Mouse (Mus musculus) forebrain, embryonic 13.5 days (tissue): ENCODE data around the gene Lpgat1. TPM values are rescaled to one million over a fixed set of nuclear protein-coding genes. Genes with fewer than 3 reads are reported as not detected.

Experiments
- ATAC-seq: fragments of 200-750 bp; cut with Nextera tagmentation; 2 replicates; pipeline ENCODE4 v1.8.0; 2017
- H3K27ac ChIP-seq: fragments of 300-500 bp; sonication (generic); 2 replicates; pipeline ENCODE4 v1.5.1; 2015; ENCODE audit warnings: inconsistent platforms, mild to moderate bottlenecking, moderate library complexity
- H3K27me3 ChIP-seq: fragments of 300-500 bp; sonication (generic); 2 replicates; pipeline ENCODE4 v1.6.1; 2015; ENCODE audit warnings: mild to moderate bottlenecking, inconsistent platforms
- H3K36me3 ChIP-seq: fragments of 300-500 bp; sonication (generic); 2 replicates; pipeline ENCODE4 v1.6.1; 2015; ENCODE audit warnings: mild to moderate bottlenecking, inconsistent platforms; ENCODE audit not compliant: poor library complexity, severe bottlenecking
- H3K4me1 ChIP-seq: fragments of 300-500 bp; sonication (generic); 2 replicates; pipeline ENCODE4 v1.6.1; 2015; ENCODE audit warnings: inconsistent platforms
- H3K4me2 ChIP-seq: fragments of 300-500 bp; sonication (generic); 2 replicates; pipeline ENCODE4 v1.6.1; 2015; ENCODE audit warnings: inconsistent platforms, mild to moderate bottlenecking, moderate library complexity
- H3K4me3 ChIP-seq: fragments of 300-500 bp; sonication (generic); 2 replicates; pipeline ENCODE4 v1.5.1; 2015; ENCODE audit warnings: mild to moderate bottlenecking, inconsistent platforms
- H3K9ac ChIP-seq: fragments of 300-500 bp; sonication (generic); 2 replicates; pipeline ENCODE4 v1.6.1; 2015; ENCODE audit warnings: mild to moderate bottlenecking, inconsistent platforms
- H3K9me3 ChIP-seq: fragments of 300-500 bp; sonication (generic); replicated peaks from 2 replicates; pipeline ENCODE4 v1.6.1; 2016; ENCODE audit warnings: inconsistent platforms
- WGBS: fragments of 180-500 bp; shearing (Covaris S2); methylation state at CpG from one replicate; pipeline ENCODE4 v1.1.7; 2015; 5-methylcytosine and 5-hydroxymethylcytosine counted together
- polyA plus RNA-seq: library from polyadenylated mRNA; unstranded; fragments of >200 nt; fragmentation: Nextera tagmentation; extraction: Ambion mirVana; gene quantifications from 2 replicates; pipeline ENCODE4 v1.2.1, GENCODE M21; 2015

Gene Lpgat1
- polyA plus RNA-seq, 1 experiment from 2014 or later, result 27.0 TPM

DNA sequence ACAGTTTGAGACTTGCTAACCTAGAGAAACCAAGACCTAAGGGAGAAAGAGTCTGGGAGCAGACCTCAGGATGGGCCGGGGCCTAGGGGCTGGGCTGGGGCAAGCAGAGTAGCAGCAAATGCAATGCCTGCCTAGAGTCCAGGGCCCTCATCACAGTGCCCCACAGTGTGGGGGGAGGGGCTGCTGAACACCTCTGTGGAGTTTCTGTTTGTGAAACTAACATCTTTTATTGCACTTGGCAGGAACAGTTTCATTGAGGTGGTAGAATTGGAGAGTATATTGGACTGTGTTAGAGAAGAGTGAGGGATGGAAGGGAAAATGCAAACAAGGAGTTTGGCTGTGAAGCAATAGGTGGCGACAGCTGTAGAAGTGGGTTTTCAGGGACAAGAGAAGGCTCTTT is 21.1 kb downstream of the Lpgat1 start:
- H3K36me3 ChIP-seq, result peaks cover 9% of the 10 kb centered on the region; the same call in 1 of the 2 replicates
- no peaks in the 10 kb centered on the region for H3K9me3 ChIP-seq
- WGBS, result 87% methylated on average over 2 of the region's 2 CpGs
- no peak overlapping the region for H3K4me2 ChIP-seq
- ATAC-seq, result no peak
- H3K4me3 ChIP-seq, result no peak overlapping the region
- no peak overlapping the region for H3K27ac ChIP-seq
- H3K27me3 ChIP-seq, result no peaks in the 10 kb centered on the region
- H3K4me1 ChIP-seq, result no peaks in the 10 kb centered on the region
- H3K9ac ChIP-seq, result no peak overlapping the region

- H3K9me3 ChIP-seq, result no peaks in the 10 kb centered on the region
- no peaks in the 10 kb centered on the region for H3K4me1 ChIP-seq
- H3K4me3 ChIP-seq, result no peak overlapping the region
- no peak overlapping the region for H3K9ac ChIP-seq
- H3K27ac ChIP-seq, result no peak overlapping the region
- no peak overlapping the region for H3K4me2 ChIP-seq
- 89% methylated on average over 6 of the region's 6 CpGs for WGBS
- 0 out of 2 replicates have a peak, but pooled peaks cover 3% of the 10 kb centered on the region for H3K36me3 ChIP-seq
- ATAC-seq, result no peak
- no peaks in the 10 kb centered on the region for H3K27me3 ChIP-seq
Measured at GRCm38 (mm10) chr1:191740587-191741361, 23.1 kb downstream of the Lpgat1 start.

DNA sequence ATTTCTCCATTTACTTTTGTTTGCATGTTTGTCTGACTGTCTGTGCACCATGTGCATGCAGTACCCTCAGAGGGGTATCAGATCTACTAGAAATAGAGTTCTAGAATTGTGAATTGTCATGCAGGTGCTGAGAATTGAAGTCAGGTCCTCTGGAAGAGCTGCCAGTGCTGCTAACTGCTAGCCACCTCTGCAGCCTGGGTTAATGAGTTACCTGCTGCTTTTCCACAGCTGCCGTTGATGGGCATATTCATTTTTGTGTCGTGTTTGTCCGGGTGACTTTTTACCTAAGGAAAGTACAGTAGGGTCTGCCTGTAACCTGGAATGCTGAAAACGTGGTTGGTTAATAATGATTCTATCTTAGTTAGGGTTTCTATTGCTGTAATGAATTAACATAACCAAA is 24.0 kb downstream of the Lpgat1 start:
- no peak for ATAC-seq
- H3K4me3 ChIP-seq, result no peak overlapping the region
- H3K4me2 ChIP-seq, result no peak overlapping the region
- no peaks in the 10 kb centered on the region for H3K4me1 ChIP-seq
- WGBS, result 91% methylated on average over 4 of the region's 4 CpGs
- no peaks in the 10 kb centered on the region for H3K9me3 ChIP-seq
- H3K36me3 ChIP-seq, result 0 out of 2 replicates have a peak, but pooled peaks cover 3% of the 10 kb centered on the region
- H3K9ac ChIP-seq, result no peak overlapping the region
- no peak overlapping the region for H3K27ac ChIP-seq
- H3K27me3 ChIP-seq, result no peaks in the 10 kb centered on the region

DNA sequence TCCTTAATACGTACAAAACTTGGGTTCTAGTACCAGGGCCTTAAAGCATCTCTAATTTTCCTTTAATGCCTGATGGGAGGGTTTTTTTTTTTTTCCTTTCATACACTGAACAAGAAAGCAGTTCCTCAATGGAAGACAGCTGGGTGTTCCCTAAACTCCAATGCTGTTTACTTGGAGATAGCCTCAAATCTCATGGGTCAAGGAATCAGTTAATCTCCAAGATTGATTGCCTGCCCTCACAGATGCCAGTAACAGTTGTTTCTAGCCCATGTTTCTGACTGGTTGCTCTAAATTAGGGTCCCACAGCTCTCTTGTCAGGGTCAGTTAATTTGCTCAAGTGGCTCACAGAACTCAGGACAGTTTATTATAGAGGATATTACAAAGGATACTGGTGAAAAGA is 30.8 kb downstream of the Lpgat1 start:
- Histone ChIP-seq H3K4me2 (no peak overlapping the region), H3K9ac (no peak overlapping the region), H3K27me3 (no peaks in the 10 kb centered on the region), H3K27ac (no peak overlapping the region), H3K9me3 (no peaks in the 10 kb centered on the region), H3K4me1 (no peaks in the 10 kb centered on the region), H3K36me3 (peaks cover 14% of the 10 kb centered on the region), H3K4me3 (no peak overlapping the region)
- ATAC-seq, result no peak
- 52% methylated on average over 1 of the region's 1 CpGs for WGBS

- no peak overlapping the region for H3K9ac ChIP-seq
- H3K4me1 ChIP-seq, result no peaks in the 10 kb centered on the region
- no peak for ATAC-seq
- H3K4me3 ChIP-seq, result no peak overlapping the region
- no peak overlapping the region for H3K27ac ChIP-seq
- WGBS, result 95% methylated on average over 3 of the region's 3 CpGs
- no peak overlapping the region for H3K4me2 ChIP-seq
- H3K36me3 ChIP-seq, result peaks cover 60% of the 10 kb centered on the region
- H3K9me3 ChIP-seq, result no peaks in the 10 kb centered on the region
- no peaks in the 10 kb centered on the region for H3K27me3 ChIP-seq
Measured at GRCm38 (mm10) chr1:191756520-191757199, 39.0 kb downstream of the Lpgat1 start.

- H3K36me3 ChIP-seq, result peaks cover 51% of the 10 kb centered on the region
- H3K4me2 ChIP-seq, result no peak overlapping the region
- H3K9ac ChIP-seq, result no peak overlapping the region
- ATAC-seq, result no peak
- H3K9me3 ChIP-seq, result no peaks in the 10 kb centered on the region
- H3K27ac ChIP-seq, result no peak overlapping the region
- 80% methylated on average over 5 of the region's 5 CpGs for WGBS
- no peaks in the 10 kb centered on the region for H3K4me1 ChIP-seq
- no peaks in the 10 kb centered on the region for H3K27me3 ChIP-seq
- no peak overlapping the region for H3K4me3 ChIP-seq
Measured at GRCm38 (mm10) chr1:191774106-191774505, 56.5 kb downstream of the Lpgat1 start.

- Histone ChIP-seq H3K9ac (no peak overlapping the region), H3K4me1 (no peaks in the 10 kb centered on the region), H3K27ac (no peak overlapping the region), H3K36me3 (peaks cover 60% of the 10 kb centered on the region), H3K4me3 (no peak overlapping the region), H3K4me2 (no peak overlapping the region), H3K27me3 (no peaks in the 10 kb centered on the region), H3K9me3 (no peaks in the 10 kb centered on the region)
- no peak for ATAC-seq
- 89% methylated on average over 8 of the region's 8 CpGs for WGBS
Measured at GRCm38 (mm10) chr1:191775116-191775515, 57.5 kb downstream of the Lpgat1 start.

DNA sequence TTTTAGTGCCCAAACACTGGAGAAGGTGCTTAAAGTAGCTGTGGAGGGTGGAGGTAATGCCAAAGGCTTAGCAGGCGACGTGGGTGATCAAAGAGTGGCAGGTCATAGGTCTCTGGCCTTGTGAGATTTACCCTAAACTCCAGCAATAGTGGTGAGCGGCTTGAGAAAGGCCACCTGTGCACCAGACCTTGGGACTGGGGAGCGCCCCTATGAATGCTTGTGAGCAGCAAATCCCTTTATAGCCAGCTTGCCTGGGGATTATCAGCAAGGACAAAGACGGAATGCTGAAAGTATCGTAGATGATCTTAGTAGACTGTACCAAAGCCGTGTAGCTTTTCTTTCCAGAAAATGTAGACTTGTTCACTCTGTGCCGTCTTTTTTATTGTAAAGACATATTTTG is 59.9 kb downstream of the Lpgat1 start:
- no peak overlapping the region for H3K4me3 ChIP-seq
- 63% methylated on average over 8 of the region's 8 CpGs for WGBS

DNA sequence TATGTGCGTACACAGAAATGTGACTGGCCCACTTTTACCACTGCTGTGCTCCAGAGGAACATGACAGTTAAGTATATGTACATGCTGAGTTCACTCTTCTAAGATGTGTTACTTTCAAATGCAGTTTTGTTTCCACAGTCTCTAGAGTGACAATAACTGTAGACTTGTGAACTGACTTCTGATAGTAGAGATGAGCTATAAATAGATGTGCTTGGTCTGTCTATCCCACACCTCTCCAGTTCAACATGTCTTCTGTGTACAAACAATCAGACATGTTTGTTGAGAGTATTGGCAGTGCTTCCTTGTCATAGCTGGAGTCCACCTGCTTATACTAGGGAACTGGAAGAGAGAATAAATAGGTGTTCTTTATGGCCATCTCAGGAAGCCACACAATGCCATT is 62.8 kb downstream of the Lpgat1 start:
- no peak for ATAC-seq

More for the DNA sequence above, 59.9 kb downstream of the Lpgat1 start:
- Histone ChIP-seq H3K4me2 (no peak overlapping the region), H3K9ac (no peak overlapping the region), H3K36me3 (peaks cover 69% of the 10 kb centered on the region), H3K4me1 (no peaks in the 10 kb centered on the region), H3K27me3 (no peaks in the 10 kb centered on the region), H3K9me3 (no peaks in the 10 kb centered on the region), H3K27ac (no peak overlapping the region)
- no peak for ATAC-seq

DNA sequence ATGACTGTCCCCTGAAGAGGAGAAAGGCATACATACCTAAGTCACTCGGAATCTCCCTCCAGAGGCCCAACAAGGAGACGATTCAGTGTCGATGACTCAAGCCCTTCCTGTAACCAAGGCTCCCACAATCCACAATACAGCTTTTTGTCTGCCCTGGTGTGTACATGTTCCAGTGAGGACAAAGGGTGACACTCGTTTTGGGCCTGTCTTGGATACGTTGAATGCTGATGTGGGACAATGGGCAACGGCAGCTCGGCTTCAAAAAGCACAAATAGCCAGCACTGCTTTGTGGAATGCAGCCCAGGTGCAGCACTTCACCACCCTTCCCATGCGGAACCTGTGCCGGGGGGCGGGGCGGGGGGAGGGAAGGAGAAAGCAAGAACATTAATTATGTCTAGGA is 67.5 kb downstream of the Lpgat1 start:
- H3K9me3 ChIP-seq, result peaks cover 13% of the 10 kb centered on the region; the same call in 1 of the 2 replicates
- ATAC-seq, result no peak
- H3K4me3 ChIP-seq, result no peak overlapping the region
- no peak overlapping the region for H3K27ac ChIP-seq
- no peak overlapping the region for H3K4me2 ChIP-seq
- peaks cover 13% of the 10 kb centered on the region for H3K36me3 ChIP-seq
- WGBS, result 62% methylated on average over 11 of the region's 11 CpGs
- no peak overlapping the region for H3K9ac ChIP-seq
- no peaks in the 10 kb centered on the region for H3K27me3 ChIP-seq
- H3K4me1 ChIP-seq, result no peaks in the 10 kb centered on the region

More for the DNA sequence above, 62.8 kb downstream of the Lpgat1 start:
- Histone ChIP-seq H3K36me3 (peaks cover 54% of the 10 kb centered on the region), H3K9me3 (no peaks in the 10 kb centered on the region), H3K4me1 (no peaks in the 10 kb centered on the region), H3K27ac (no peak overlapping the region), H3K27me3 (no peaks in the 10 kb centered on the region), H3K9ac (no peak overlapping the region), H3K4me2 (no peak overlapping the region), H3K4me3 (no peak overlapping the region)
- WGBS, result 93% methylated on average over 1 of the region's 1 CpGs

DNA sequence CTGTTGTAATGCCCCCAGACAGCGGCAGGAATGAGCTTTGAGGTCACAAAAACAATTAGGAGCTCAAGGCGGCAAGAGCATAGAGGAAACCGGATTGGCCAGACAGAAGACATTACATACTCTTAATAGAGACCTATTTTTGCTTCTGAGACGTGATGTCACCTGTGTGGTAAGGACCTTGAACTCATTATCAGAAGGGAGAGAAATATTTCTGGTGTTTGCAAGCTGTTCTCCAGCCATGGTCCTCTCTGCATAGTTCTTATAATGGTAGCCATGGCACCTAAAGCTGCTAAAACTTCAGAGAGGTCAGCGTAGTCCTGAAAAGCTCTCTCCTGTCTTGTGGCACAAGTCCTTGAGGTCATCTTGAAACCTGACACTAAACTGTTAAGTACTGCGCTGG is 68.6 kb downstream of the Lpgat1 start:
- WGBS, result 68% methylated on average over 6 of the region's 6 CpGs

DNA sequence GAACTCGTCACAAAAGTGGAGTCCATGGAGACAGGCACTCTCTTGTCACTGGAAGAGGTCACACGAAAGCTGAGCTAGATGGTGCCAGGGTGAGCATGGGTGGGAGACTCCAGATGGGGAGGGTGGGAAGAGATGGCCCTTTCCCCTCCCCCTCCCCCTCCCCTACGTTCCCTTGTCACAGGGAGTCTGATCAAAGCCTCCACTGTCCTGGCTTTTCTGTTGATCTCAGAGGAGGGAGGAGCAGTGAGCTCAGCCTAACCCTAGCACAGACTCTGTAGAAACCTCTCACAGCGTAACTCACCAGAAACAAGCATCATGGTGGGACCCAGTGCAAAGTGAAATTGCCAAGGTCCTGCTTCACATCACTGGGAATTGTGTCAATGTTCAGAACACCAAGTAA is 69.7 kb downstream of the Lpgat1 start:
- Histone ChIP-seq H3K36me3 (0 out of 2 replicates have a peak, but pooled peaks cover 4% of the 10 kb centered on the region), H3K4me1 (no peaks in the 10 kb centered on the region), H3K4me3 (no peak overlapping the region), H3K27me3 (no peaks in the 10 kb centered on the region), H3K4me2 (no peak overlapping the region), H3K9ac (no peak overlapping the region), H3K27ac (no peak overlapping the region), H3K9me3 (peaks cover 13% of the 10 kb centered on the region; the same call in 1 of the 2 replicates)
- WGBS, result 38% methylated on average over 4 of the region's 4 CpGs
- ATAC-seq, result no peak

More for the DNA sequence above, 68.6 kb downstream of the Lpgat1 start:
- H3K36me3 ChIP-seq, result 0 out of 2 replicates have a peak, but pooled peaks cover 4% of the 10 kb centered on the region
- no peak overlapping the region for H3K27ac ChIP-seq
- H3K27me3 ChIP-seq, result no peaks in the 10 kb centered on the region
- no peak overlapping the region for H3K9ac ChIP-seq
- no peak overlapping the region for H3K4me2 ChIP-seq
- peaks cover 13% of the 10 kb centered on the region; the same call in 1 of the 2 replicates for H3K9me3 ChIP-seq
- no peak overlapping the region for H3K4me3 ChIP-seq
- no peak for ATAC-seq
- no peaks in the 10 kb centered on the region for H3K4me1 ChIP-seq
